Mouse (Mus musculus) cortical plate, adult 2 months (tissue): Measurements from ENCODE around the gene Ankrd65. TPM values are rescaled to one million over a fixed set of nuclear protein-coding genes. Genes with fewer than 3 reads are reported as not detected.

Experiments used
- H3K27ac ChIP-seq: fragments of 200-500 bp; 2 replicates; pipeline ENCODE4 v1.5.1; 2012; ENCODE audit warnings: low read length, control low read depth, inconsistent platforms; ENCODE audit not compliant: insufficient read depth
- H3K4me1 ChIP-seq: fragments of 200-500 bp; 2 replicates; pipeline ENCODE4 v1.6.1; 2011; ENCODE audit warnings: low read length; ENCODE audit not compliant: control insufficient read depth, insufficient read depth
- H3K4me3 ChIP-seq: fragments of 200-500 bp; 2 replicates; pipeline ENCODE4 v1.5.1; 2011; ENCODE audit warnings: mild to moderate bottlenecking, low read length, control low read depth; ENCODE audit not compliant: insufficient read depth
- CTCF ChIP-seq: fragments of 200-500 bp; IDR thresholded peaks from 2 replicates; pipeline ENCODE4 v1.5.1; 2011; ENCODE audit warnings: mild to moderate bottlenecking, control low read depth, low read length; ENCODE audit not compliant: insufficient read depth; ENCODE audit errors: extremely low read depth
- POLR2A ChIP-seq: fragments of 200-500 bp; IDR thresholded peaks from 2 replicates; pipeline ENCODE4 v1.6.1; 2011; ENCODE audit warnings: mild to moderate bottlenecking, low read length, control low read depth; ENCODE audit not compliant: insufficient read depth; ENCODE audit errors: extremely low read depth
- polyA plus RNA-seq: library from polyadenylated mRNA; depleted of rRNA; stranded (reverse); fragments of >200 nt; gene quantifications from 2 replicates; pipeline ENCODE4 v1.2.3, GENCODE M21; 2012

Ankrd65 gene
- polyA plus RNA-seq, 1 experiment = not detected

- H3K27ac ChIP-seq = no peak overlapping the region
- TF ChIP-seq CTCF = no peak
- TF ChIP-seq POLR2A = no peak
- no peak overlapping the region; the same call in 1 of the 2 replicates for H3K4me3 ChIP-seq
- H3K4me1 ChIP-seq = peaks cover 4% of the 10 kb centered on the region
These were observed 40.4 kb downstream of the Ankrd65 start for GRCm38 (mm10) chr4:155830596-155830995.

DNA sequence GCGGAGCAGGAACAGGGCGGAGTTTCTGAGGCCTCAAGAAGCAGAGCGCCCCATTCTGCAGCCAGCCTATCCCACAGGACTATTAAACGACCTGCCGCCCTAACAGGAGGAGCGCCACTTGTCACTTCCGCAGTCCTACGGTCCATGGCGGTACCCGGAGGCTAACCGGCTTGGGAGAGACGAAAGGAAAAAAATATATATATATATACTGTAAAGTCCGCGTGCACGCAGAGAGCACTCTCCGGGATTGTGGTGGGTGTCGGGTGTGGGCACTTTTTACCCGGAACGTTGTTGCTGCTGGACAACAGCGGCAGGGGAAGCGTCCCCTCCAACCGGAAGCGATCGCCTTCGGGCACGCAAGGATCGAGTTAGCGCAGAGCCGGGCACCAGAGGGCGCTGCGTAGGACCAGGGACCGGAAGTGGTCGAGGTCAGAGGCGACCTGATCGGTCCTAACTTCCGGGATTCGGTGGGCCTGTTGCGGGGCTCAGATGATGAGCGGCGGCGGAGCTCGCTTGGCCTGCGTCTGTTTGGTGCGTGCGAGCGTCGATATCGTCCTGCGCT lies 41.0 kb downstream of the Ankrd65 start, which contains the start of gene Aurkaip1:
Gene Aurkaip1, plus strand, starts transcription at position 68 of the 562 bp plus-strand sequence.
- peak within 1 kb of the TSS; percentile 80 for H3K4me3 ChIP-seq
- peaks cover 4% of the 10 kb centered on the region for H3K4me1 ChIP-seq
- peak within 1 kb of the TSS; percentile 32 for H3K27ac ChIP-seq
- TF ChIP-seq CTCF (peak; percentile 72), POLR2A (peak; percentile 68)

DNA sequence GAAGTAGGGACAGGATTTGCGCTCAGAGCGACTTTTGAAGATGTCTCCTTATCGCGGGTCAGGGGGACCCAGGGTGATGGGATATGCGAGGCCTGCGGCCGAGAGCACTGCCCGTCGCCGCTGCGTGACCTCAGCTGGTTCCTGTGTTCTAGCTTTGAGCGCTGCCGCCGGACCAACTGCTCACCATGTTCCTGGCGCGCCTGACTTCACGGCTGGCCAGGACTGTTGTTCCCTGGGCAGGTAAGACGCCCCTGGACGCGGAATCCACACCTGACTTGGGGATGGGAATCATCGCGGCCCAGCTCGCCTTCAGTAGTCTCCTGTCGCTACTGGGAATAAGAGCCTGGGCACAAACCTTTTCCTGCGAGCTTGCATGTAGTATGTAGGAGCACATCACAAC lies 41.6 kb downstream of the Ankrd65 start:
- H3K27ac ChIP-seq = peak overlapping the region; percentile 32
- H3K4me1 ChIP-seq = peaks cover 4% of the 10 kb centered on the region
- peak overlapping the region; percentile 80 for H3K4me3 ChIP-seq
- TF ChIP-seq POLR2A (no peak), CTCF (no peak)

- peaks cover 4% of the 10 kb centered on the region for H3K4me1 ChIP-seq
- no peak overlapping the region for H3K27ac ChIP-seq
- peak overlapping the region; percentile 80 for H3K4me3 ChIP-seq
- no peak for TF ChIP-seq POLR2A
- no peak for TF ChIP-seq CTCF
These were observed 42.1 kb downstream of the Ankrd65 start for GRCm38 (mm10) chr4:155832321-155832720.

DNA sequence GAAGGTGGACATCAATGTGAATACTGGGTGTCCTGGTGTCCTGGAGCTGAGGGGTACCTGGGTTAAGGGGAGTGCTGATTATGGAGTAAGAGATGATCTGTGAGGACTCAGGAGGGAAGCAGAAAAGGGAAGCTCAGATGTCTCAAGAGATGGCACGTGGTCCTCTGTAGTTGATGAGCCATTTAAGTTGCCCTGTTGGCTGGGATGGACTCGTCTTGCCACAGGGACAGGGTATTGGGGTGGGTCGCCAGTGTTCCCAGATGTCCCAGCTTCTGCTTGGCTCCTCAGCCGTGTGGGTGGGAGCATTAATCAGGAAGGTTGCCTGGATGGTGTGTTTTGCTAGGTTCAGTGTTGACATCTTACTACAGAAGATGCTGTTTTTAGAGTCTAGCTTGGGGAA lies 43.0 kb downstream of the Ankrd65 start:
- Histone ChIP-seq H3K4me3 (no peak overlapping the region), H3K27ac (no peak overlapping the region), H3K4me1 (peaks cover 4% of the 10 kb centered on the region)
- TF ChIP-seq POLR2A (no peak), CTCF (no peak)

DNA sequence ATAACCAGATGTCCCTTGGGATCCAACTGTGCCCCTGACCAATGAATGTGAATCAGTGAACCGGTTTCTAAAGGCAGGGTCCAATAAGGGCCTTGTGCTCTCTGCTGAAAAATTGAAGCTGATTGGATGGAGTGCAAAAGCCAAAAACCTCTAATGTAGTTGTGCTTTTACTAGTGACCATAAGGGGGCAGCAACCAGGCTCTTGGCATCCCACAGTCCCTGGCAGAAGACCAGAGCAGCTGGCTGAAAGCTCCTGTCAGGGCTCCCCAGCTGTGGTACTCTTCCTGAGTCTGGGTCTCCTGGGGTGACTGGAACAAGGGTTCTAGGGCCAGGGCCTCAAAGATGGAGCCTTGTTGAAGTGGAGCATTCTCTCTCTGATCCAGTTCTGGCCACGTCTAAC lies 43.6 kb downstream of the Ankrd65 start:
- Histone ChIP-seq H3K27ac (0 out of 2 replicates have a peak overlapping the region, but pooled peaks have one; percentile 18), H3K4me3 (no peak overlapping the region), H3K4me1 (peaks cover 4% of the 10 kb centered on the region)
- peak; percentile 59 for TF ChIP-seq CTCF
- TF ChIP-seq POLR2A = no peak

GRCm38 (mm10) chr4:155837404-155838010 lies 47.3 kb downstream of the Ankrd65 start:
- no peak overlapping the region for H3K4me3 ChIP-seq
- TF ChIP-seq CTCF = no peak
- TF ChIP-seq POLR2A = no peak
- H3K27ac ChIP-seq = no peak overlapping the region
- H3K4me1 ChIP-seq = peaks cover 3% of the 10 kb centered on the region; the same call in 1 of the 2 replicates

DNA sequence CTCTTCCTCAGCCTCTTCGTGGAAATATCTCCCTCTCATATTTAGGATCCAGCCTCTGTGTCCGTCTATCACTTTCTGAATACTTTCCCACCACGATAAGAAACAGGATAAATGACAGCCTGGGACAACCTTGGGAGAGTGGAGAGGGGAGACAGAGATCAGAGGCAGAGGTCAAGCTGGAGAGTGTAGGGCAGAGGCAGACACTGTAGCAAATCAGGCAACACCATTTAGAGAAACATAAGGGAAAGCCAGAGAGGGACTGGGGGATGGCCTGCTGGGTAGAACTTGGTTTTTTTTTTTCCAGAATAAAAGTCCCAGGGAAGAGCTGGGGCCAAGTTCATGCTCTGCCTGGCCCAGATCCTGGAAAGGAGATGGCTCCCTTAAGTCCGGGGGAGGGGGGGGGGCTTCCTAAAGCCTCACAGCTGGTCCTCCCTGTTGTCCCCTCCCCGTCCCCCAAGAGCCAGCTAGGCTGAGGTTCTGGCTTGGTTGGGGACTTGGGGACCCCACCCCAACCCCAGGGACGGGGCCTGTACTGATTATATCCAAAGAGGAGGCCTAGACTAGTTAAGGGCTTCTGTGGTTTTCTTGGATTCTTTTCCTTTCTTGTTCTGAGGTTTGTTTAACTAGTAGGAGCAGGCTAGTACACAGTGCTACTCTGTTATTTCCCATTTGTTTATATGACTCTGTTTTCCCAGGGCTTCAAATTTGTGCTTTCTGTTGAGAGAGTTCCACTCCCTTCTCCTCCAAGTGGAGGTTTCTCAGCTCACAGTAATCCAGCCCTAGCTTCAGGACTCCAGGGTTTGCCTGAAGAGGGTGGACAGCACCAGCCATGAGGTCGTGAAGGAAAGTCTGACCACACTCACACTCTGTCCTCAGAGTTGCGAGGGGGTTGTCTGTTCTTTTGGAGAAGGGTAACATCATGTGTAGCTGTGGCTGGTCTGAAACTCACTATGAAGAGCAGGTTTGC lies 48.2 kb downstream of the Ankrd65 start:
- Histone ChIP-seq H3K27ac (no peak overlapping the region), H3K4me1 (no peaks in the 10 kb centered on the region), H3K4me3 (no peak overlapping the region)
- TF ChIP-seq CTCF = no peak
- no peak for TF ChIP-seq POLR2A

DNA sequence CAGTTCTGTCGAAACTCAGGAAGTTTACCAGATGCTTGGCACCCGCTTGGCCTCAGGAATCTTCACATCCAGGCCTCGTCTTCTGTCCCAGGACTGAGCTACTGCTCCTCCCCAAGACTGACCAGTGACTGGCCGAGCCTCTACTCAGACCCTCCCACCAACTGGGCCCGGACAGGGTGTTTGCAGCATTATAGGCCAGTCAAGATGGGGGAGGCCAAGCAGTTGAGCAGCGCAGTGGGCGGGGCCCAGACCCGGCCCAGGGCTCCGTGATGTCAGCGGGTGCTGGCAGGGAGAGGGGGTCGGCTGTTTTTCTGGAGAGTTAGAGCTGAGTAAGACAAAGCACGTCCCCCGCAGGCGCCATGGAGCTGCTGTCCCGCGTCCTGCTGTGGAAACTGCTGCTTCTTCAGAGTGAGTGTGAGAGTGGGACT lies 49.3 kb downstream of the Ankrd65 start, which contains the start of gene Mxra8:
Gene Mxra8, plus strand, starts transcription at position 198 of the 428 bp plus-strand sequence.
- Histone ChIP-seq H3K4me3 (peak within 1 kb of the TSS; percentile 21; the same call in 1 of the 2 replicates), H3K4me1 (no peaks in the 10 kb centered on the region), H3K27ac (no peak within 1 kb of the TSS)
- no peak for TF ChIP-seq CTCF
- TF ChIP-seq POLR2A = no peak
